Mouse (Mus musculus): ENCODE results near the gene Cdk13. TPM values are rescaled to one million over a fixed set of nuclear protein-coding genes. Genes with fewer than 3 reads are reported as not detected.
A peak's percentile ranks its signal among the peaks of the same experiment; 100 is the strongest.

The Cdk13 gene
- polyA plus RNA-seq, 1 experiment from 2014 or later: 16.3 TPM

GRCm38 (mm10) chr13:17717357-17717756, 87.5 kb downstream of the Cdk13 start:
- Histone ChIP-seq H3K27ac (no peak overlapping the region), H3K36me3 (peaks cover 49% of the 10 kb centered on the region), H3K27me3 (ENCODE audit: insufficient read depth, poor library complexity, severe bottlenecking) (no peaks in the 10 kb centered on the region), H3K4me3 (no peak overlapping the region), H3K4me1 (replicated peaks) (no peaks in the 10 kb centered on the region), H3K9me3 (no peaks in the 10 kb centered on the region)
- no peak for DNase-seq (ENCODE audit: low spot score)
- 97% methylated on average over 1 of the region's 1 CpGs for WGBS

- H3K36me3 ChIP-seq: peaks cover 3% of the 10 kb centered on the region; the same call in 1 of the 2 replicates
- 90% methylated on average over 5 of the region's 5 CpGs for whole genome bisulfite sequencing
- H3K27ac ChIP-seq: no peak overlapping the region
- no peak overlapping the region for H3K4me3 ChIP-seq
- no peaks in the 10 kb centered on the region for H3K27me3 ChIP-seq (ENCODE audit: insufficient read depth, poor library complexity, severe bottlenecking)
- no peak for DNase-seq (ENCODE audit: low spot score)
- no peaks in the 10 kb centered on the region for H3K9me3 ChIP-seq
- no peaks in the 10 kb centered on the region for H3K4me1 ChIP-seq (replicated peaks)
Measured at GRCm38 (mm10) chr13:17708784-17709311, 96.0 kb downstream of the Cdk13 start.

- H3K4me3 ChIP-seq: no peak overlapping the region
- no peaks in the 10 kb centered on the region for H3K27me3 ChIP-seq (ENCODE audit: insufficient read depth, poor library complexity, severe bottlenecking)
- peaks cover 3% of the 10 kb centered on the region; the same call in 1 of the 2 replicates for H3K36me3 ChIP-seq
- WGBS: 91% methylated on average over 6 of the region's 6 CpGs
- no peaks in the 10 kb centered on the region for H3K4me1 ChIP-seq (replicated peaks)
- no peak for DNase-seq (ENCODE audit: low spot score)
- H3K27ac ChIP-seq: no peak overlapping the region
- no peaks in the 10 kb centered on the region for H3K9me3 ChIP-seq
Measured at GRCm38 (mm10) chr13:17705188-17705826, 99.6 kb downstream of the Cdk13 start.

GRCm38 (mm10) chr13:17702311-17702710, 102.6 kb downstream of the Cdk13 start:
- H3K9me3 ChIP-seq: no peaks in the 10 kb centered on the region
- no peak for DNase-seq (ENCODE audit: low spot score)
- peaks cover 8% of the 10 kb centered on the region; the same call in 1 of the 2 replicates for H3K36me3 ChIP-seq
- no peaks in the 10 kb centered on the region for H3K27me3 ChIP-seq (ENCODE audit: insufficient read depth, poor library complexity, severe bottlenecking)
- H3K4me3 ChIP-seq: no peak overlapping the region
- H3K27ac ChIP-seq: no peak overlapping the region
- no peaks in the 10 kb centered on the region for H3K4me1 ChIP-seq (replicated peaks)

- Histone ChIP-seq H3K27me3 (ENCODE audit: insufficient read depth, poor library complexity, severe bottlenecking) (no peaks in the 10 kb centered on the region), H3K4me3 (no peak overlapping the region), H3K4me1 (replicated peaks) (peaks cover 7% of the 10 kb centered on the region), H3K36me3 (peaks cover 8% of the 10 kb centered on the region; the same call in 1 of the 2 replicates), H3K27ac (no peak overlapping the region), H3K9me3 (no peaks in the 10 kb centered on the region)
- DNase-seq (ENCODE audit: low spot score): no peak
Measured at GRCm38 (mm10) chr13:17701322-17701721, 103.6 kb downstream of the Cdk13 start.

GRCm38 (mm10) chr13:17700090-17700715, 104.7 kb downstream of the Cdk13 start:
- peaks cover 12% of the 10 kb centered on the region for H3K4me1 ChIP-seq (replicated peaks)
- no peaks in the 10 kb centered on the region for H3K9me3 ChIP-seq
- peaks cover 8% of the 10 kb centered on the region; the same call in 1 of the 2 replicates for H3K36me3 ChIP-seq
- DNase-seq (ENCODE audit: low spot score): no peak
- no peak overlapping the region for H3K4me3 ChIP-seq
- H3K27ac ChIP-seq: no peak overlapping the region
- no peaks in the 10 kb centered on the region for H3K27me3 ChIP-seq (ENCODE audit: insufficient read depth, poor library complexity, severe bottlenecking)
- WGBS: 87% methylated on average over 3 of the region's 3 CpGs

- Histone ChIP-seq H3K27me3 (ENCODE audit: insufficient read depth, poor library complexity, severe bottlenecking) (no peaks in the 10 kb centered on the region), H3K9me3 (no peaks in the 10 kb centered on the region), H3K27ac (peak overlapping the region; percentile 94), H3K4me3 (peak overlapping the region; percentile 85), H3K36me3 (peaks cover 8% of the 10 kb centered on the region; the same call in 1 of the 2 replicates), H3K4me1 (replicated peaks) (peaks cover 15% of the 10 kb centered on the region)
- 20% methylated on average over 7 of the region's 7 CpGs for WGBS
- no peak for DNase-seq (ENCODE audit: low spot score)
Measured at GRCm38 (mm10) chr13:17695898-17696580, 108.9 kb downstream of the Cdk13 start.

- Histone ChIP-seq H3K4me1 (replicated peaks) (peaks cover 15% of the 10 kb centered on the region), H3K27ac (peak within 1 kb of the TSS; percentile 94), H3K9me3 (no peaks in the 10 kb centered on the region), H3K4me3 (peak within 1 kb of the TSS; percentile 85), H3K36me3 (peaks cover 4% of the 10 kb centered on the region; the same call in 1 of the 2 replicates), H3K27me3 (ENCODE audit: insufficient read depth, poor library complexity, severe bottlenecking) (no peaks in the 10 kb centered on the region)
- peak; percentile 100 for DNase-seq (ENCODE audit: low spot score)
- WGBS: under 1% methylated on average over 66 of the region's 66 CpGs
Measured at GRCm38 (mm10) chr13:17694911-17695699, 109.8 kb downstream of the Cdk13 start, which contains the start of the genes Mplkip and Sugct. Gene Mplkip (plus strand): TSS chr13:17695192. Gene Sugct (minus strand): TSS chr13:17695553.

- Histone ChIP-seq H3K4me1 (replicated peaks) (peaks cover 15% of the 10 kb centered on the region), H3K27me3 (ENCODE audit: insufficient read depth, poor library complexity, severe bottlenecking) (no peaks in the 10 kb centered on the region), H3K27ac (peak overlapping the region; percentile 94), H3K4me3 (peak overlapping the region; percentile 85), H3K36me3 (peaks cover 4% of the 10 kb centered on the region; the same call in 1 of the 2 replicates), H3K9me3 (no peaks in the 10 kb centered on the region)
- no peak for DNase-seq (ENCODE audit: low spot score)
- 1% methylated on average over 24 of the region's 25 CpGs for WGBS
Measured at GRCm38 (mm10) chr13:17694414-17694813, 110.5 kb downstream of the Cdk13 start.

- H3K27me3 ChIP-seq (ENCODE audit: insufficient read depth, poor library complexity, severe bottlenecking): no peaks in the 10 kb centered on the region
- 77% methylated on average over 5 of the region's 5 CpGs for WGBS
- no peaks in the 10 kb centered on the region for H3K9me3 ChIP-seq
- no peak for DNase-seq (ENCODE audit: low spot score)
- H3K36me3 ChIP-seq: peaks cover 4% of the 10 kb centered on the region; the same call in 1 of the 2 replicates
- H3K4me3 ChIP-seq: peak overlapping the region; percentile 85
- H3K27ac ChIP-seq: no peak overlapping the region
- H3K4me1 ChIP-seq (replicated peaks): peaks cover 15% of the 10 kb centered on the region
Measured at GRCm38 (mm10) chr13:17693816-17694215, 111.1 kb downstream of the Cdk13 start.

- no peaks in the 10 kb centered on the region for H3K27me3 ChIP-seq (ENCODE audit: insufficient read depth, poor library complexity, severe bottlenecking)
- no peak overlapping the region for H3K4me3 ChIP-seq
- no peak for DNase-seq (ENCODE audit: low spot score)
- WGBS: 67% methylated on average over 1 of the region's 1 CpGs
- H3K36me3 ChIP-seq: no peaks in the 10 kb centered on the region
- H3K9me3 ChIP-seq: no peaks in the 10 kb centered on the region
- H3K4me1 ChIP-seq (replicated peaks): peaks cover 9% of the 10 kb centered on the region
- H3K27ac ChIP-seq: no peak overlapping the region
Measured at GRCm38 (mm10) chr13:17691436-17691835, 113.5 kb downstream of the Cdk13 start.

- Histone ChIP-seq H3K27me3 (ENCODE audit: insufficient read depth, poor library complexity, severe bottlenecking) (no peaks in the 10 kb centered on the region), H3K4me1 (replicated peaks) (0 out of 2 replicates have a peak, but pooled peaks cover 3% of the 10 kb centered on the region), H3K36me3 (no peaks in the 10 kb centered on the region), H3K27ac (no peak overlapping the region), H3K9me3 (no peaks in the 10 kb centered on the region), H3K4me3 (no peak overlapping the region)
- DNase-seq (ENCODE audit: low spot score): no peak
Measured at GRCm38 (mm10) chr13:17690686-17691085, 114.2 kb downstream of the Cdk13 start.
